Mouse (Mus musculus): ENCODE measurements around the gene Slc5a2. TPM values are rescaled to one million over a fixed set of nuclear protein-coding genes. Genes with fewer than 3 reads are reported as not detected.

Slc5a2 gene
- 0.16 TPM in 1 of 2 replicates, not detected in the other for polyA plus RNA-seq (2014; fragmentation: Nextera tagmentation; extraction: Ambion mirVana)

DNA sequence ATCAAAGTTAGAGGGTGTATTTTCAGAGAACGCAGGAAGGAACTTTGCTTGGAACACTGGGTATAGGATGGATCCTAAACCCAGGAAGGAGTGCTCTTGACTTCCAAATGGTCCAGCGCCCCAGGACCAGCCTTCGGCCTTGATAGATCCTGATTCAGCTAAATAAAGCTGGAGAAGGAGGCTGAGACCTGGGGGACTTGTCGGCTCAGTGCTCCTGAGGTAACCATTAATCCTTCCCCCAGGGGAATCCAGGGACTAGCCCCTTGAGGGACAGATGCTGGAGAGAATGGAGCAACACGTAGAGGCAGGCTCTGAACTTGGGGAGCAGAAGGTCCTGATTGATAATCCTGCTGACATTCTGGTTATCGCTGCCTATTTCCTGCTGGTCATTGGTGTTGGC is at the start of gene Slc5a2:
Slc5a2 (plus strand) TSS at position 247 of the 400 bp plus-strand sequence.
- no peak for DNase-seq (ENCODE audit: low spot score, missing footprints)
- Histone ChIP-seq H3K27me3 (ENCODE audit: control insufficient read depth, insufficient read depth, low read length) (no peaks in the 10 kb centered on the region), H3K4me3 (ENCODE audit: low read depth, low read length) (no peak within 1 kb of the TSS), H3K9me3 (ENCODE audit: control insufficient read depth, low read length) (no peaks in the 10 kb centered on the region), H3K27ac (ENCODE audit: low read depth, low read length) (no peak within 1 kb of the TSS), H3K4me1 (ENCODE audit: control insufficient read depth, insufficient read depth, low read length) (no peaks in the 10 kb centered on the region), H3K36me3 (ENCODE audit: control insufficient read depth, insufficient read depth, low read length) (no peaks in the 10 kb centered on the region), H3K9ac (ENCODE audit: low read length) (no peak within 1 kb of the TSS), H3K4me2 (no peak within 1 kb of the TSS)
- WGBS: 82% methylated on average over 6 of the region's 6 CpGs
- ATAC-seq (ENCODE audit: low FRiP score): no peak

DNA sequence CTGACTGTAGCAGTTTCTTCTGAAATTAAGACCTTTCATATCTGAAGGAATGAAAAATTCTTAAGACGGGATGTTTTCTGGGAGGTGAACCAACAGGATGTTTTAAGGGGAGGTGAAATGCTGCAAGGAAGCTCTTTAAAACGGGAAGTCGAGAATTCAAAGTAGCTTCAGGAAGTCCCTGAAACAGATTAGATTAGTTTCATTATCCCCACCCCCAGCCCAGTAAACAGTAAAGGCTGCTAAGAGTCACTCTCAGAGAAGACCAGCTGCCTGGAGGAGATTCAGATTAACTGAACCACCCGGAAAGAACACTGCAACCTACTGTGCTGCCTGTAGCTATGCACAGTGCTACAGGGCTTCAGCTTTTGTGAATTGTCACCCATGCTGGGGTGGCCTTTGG is 45.5 kb upstream of the Slc5a2 start:
- H3K4me2 ChIP-seq: no peak overlapping the region
- no peak overlapping the region for H3K27ac ChIP-seq (ENCODE audit: low read depth, low read length)
- no peak overlapping the region for H3K4me3 ChIP-seq (ENCODE audit: low read depth, low read length)
- ATAC-seq (ENCODE audit: low FRiP score) (no peak), DNase-seq (ENCODE audit: low spot score, missing footprints) (no peak)
- H3K9ac ChIP-seq (ENCODE audit: low read length): no peak overlapping the region
- H3K36me3 ChIP-seq (ENCODE audit: control insufficient read depth, insufficient read depth, low read length): no peaks in the 10 kb centered on the region
- no peaks in the 10 kb centered on the region for H3K9me3 ChIP-seq (ENCODE audit: control insufficient read depth, low read length)
- H3K4me1 ChIP-seq (ENCODE audit: control insufficient read depth, insufficient read depth, low read length): no peaks in the 10 kb centered on the region
- WGBS: 82% methylated on average over 4 of the region's 4 CpGs
- H3K27me3 ChIP-seq (ENCODE audit: control insufficient read depth, insufficient read depth, low read length): no peaks in the 10 kb centered on the region

DNA sequence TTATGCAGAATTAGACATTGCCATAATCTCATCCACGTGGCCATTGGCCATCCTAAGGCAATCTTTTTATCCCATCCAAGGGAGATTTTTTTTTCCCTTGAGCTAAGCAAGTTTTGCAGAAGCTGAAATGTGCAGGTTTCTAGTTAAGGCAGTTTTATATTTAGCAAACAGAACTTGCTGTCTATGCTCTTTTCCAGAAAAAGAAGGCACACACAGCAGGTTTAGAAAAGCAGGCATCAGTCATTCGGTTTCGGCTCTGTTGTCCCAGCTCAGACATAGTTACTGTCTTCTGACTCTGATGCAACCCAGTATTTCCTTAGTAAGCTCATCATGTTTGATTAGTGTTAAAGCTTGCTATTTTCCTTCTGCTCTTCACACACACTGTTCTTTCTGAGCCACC is 44.5 kb upstream of the Slc5a2 start:
- H3K36me3 ChIP-seq (ENCODE audit: control insufficient read depth, insufficient read depth, low read length): no peaks in the 10 kb centered on the region
- H3K4me3 ChIP-seq (ENCODE audit: low read depth, low read length): no peak overlapping the region
- ATAC-seq (ENCODE audit: low FRiP score) (no peak), DNase-seq (ENCODE audit: low spot score, missing footprints) (no peak)
- H3K9me3 ChIP-seq (ENCODE audit: control insufficient read depth, low read length): no peaks in the 10 kb centered on the region
- no peak overlapping the region for H3K4me2 ChIP-seq
- H3K27me3 ChIP-seq (ENCODE audit: control insufficient read depth, insufficient read depth, low read length): no peaks in the 10 kb centered on the region
- no peak overlapping the region for H3K9ac ChIP-seq (ENCODE audit: low read length)
- no peak overlapping the region for H3K27ac ChIP-seq (ENCODE audit: low read depth, low read length)
- 87% methylated on average over 3 of the region's 3 CpGs for WGBS
- H3K4me1 ChIP-seq (ENCODE audit: control insufficient read depth, insufficient read depth, low read length): no peaks in the 10 kb centered on the region

DNA sequence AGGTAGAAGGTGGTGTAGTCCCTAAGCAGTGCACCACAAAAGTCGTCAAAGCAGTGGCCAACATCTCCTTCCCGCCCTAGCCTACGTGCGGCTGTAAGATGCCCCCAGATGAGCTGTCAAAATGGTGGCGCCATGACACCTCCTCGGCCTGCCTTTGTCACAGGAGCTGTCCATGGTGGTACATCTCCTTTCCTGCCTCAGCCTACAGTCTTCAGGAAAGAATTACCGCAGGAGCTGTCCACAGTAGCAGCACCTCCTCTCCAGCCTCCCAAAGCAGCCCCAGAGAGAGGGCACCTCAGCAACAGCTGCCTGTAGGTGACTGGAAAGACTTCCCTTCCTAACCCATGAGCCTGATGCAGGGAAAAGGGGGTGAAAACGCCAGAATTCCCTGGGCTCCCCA is 33.7 kb upstream of the Slc5a2 start:
- ATAC-seq (ENCODE audit: low FRiP score) (no peak), DNase-seq (ENCODE audit: low spot score, missing footprints) (no peak)
- no peak overlapping the region for H3K9ac ChIP-seq (ENCODE audit: low read length)
- no peak overlapping the region for H3K4me3 ChIP-seq (ENCODE audit: low read depth, low read length)
- H3K9me3 ChIP-seq (ENCODE audit: control insufficient read depth, low read length): no peaks in the 10 kb centered on the region
- WGBS: 53% methylated on average over 8 of the region's 8 CpGs
- H3K36me3 ChIP-seq (ENCODE audit: control insufficient read depth, insufficient read depth, low read length): no peaks in the 10 kb centered on the region
- no peak overlapping the region for H3K27ac ChIP-seq (ENCODE audit: low read depth, low read length)
- 0 out of 2 replicates have a peak, but pooled peaks cover 1% of the 10 kb centered on the region for H3K4me1 ChIP-seq (ENCODE audit: control insufficient read depth, insufficient read depth, low read length)
- H3K27me3 ChIP-seq (ENCODE audit: control insufficient read depth, insufficient read depth, low read length): no peaks in the 10 kb centered on the region
- no peak overlapping the region for H3K4me2 ChIP-seq

DNA sequence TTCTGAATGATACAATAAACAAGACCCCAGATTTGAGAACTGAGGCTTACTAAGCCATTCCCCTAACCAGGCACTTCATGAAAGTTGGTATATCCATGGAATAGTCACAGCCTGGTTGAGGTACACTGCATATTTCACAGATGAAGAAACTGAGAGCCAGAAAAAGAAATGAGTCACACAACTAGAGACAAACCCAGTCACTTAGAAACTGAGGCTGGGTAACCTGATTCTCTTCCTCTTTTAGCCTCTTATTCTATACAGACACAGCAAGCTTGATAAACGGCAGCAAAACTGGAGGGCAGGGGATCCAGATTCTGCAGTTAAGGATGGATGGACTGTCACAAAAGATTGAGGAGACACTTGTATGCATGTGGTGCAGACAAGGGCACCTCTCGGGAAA is 30.7 kb upstream of the Slc5a2 start:
- Histone ChIP-seq H3K9me3 (ENCODE audit: control insufficient read depth, low read length) (no peaks in the 10 kb centered on the region), H3K4me1 (ENCODE audit: control insufficient read depth, insufficient read depth, low read length) (0 out of 2 replicates have a peak, but pooled peaks cover 3% of the 10 kb centered on the region), H3K4me2 (no peak overlapping the region), H3K27me3 (ENCODE audit: control insufficient read depth, insufficient read depth, low read length) (no peaks in the 10 kb centered on the region), H3K36me3 (ENCODE audit: control insufficient read depth, insufficient read depth, low read length) (no peaks in the 10 kb centered on the region), H3K27ac (ENCODE audit: low read depth, low read length) (no peak overlapping the region), H3K4me3 (ENCODE audit: low read depth, low read length) (no peak overlapping the region), H3K9ac (ENCODE audit: low read length) (no peak overlapping the region)
- 85% methylated on average over 2 of the region's 2 CpGs for WGBS
- ATAC-seq (ENCODE audit: low FRiP score) (no peak), DNase-seq (ENCODE audit: low spot score, missing footprints) (no peak)

DNA sequence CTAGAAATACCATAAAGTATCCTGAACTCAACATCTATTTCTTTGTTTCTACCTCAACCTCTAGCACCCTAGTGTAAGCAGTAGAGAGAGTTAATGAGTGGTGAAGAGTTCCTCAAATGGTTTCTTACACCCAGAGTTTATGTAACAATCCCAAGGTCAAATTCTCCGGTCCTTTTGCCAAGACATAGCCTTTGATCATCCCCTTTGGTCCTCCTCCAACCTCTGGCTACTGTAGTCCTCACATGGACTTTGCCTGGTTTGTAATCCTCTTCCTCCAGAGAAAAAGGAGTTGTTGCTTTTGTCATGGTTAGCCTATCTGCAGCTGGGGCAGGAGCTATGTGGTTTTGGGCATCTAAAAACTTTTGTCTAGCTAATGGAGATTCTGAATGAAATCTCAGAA is 30.0 kb upstream of the Slc5a2 start:
- ATAC-seq (ENCODE audit: low FRiP score) (no peak), DNase-seq (ENCODE audit: low spot score, missing footprints) (no peak)
- Histone ChIP-seq H3K4me1 (ENCODE audit: control insufficient read depth, insufficient read depth, low read length) (0 out of 2 replicates have a peak, but pooled peaks cover 3% of the 10 kb centered on the region), H3K9me3 (ENCODE audit: control insufficient read depth, low read length) (no peaks in the 10 kb centered on the region), H3K4me3 (ENCODE audit: low read depth, low read length) (no peak overlapping the region), H3K9ac (ENCODE audit: low read length) (no peak overlapping the region), H3K27me3 (ENCODE audit: control insufficient read depth, insufficient read depth, low read length) (no peaks in the 10 kb centered on the region), H3K4me2 (no peak overlapping the region), H3K36me3 (ENCODE audit: control insufficient read depth, insufficient read depth, low read length) (peaks cover 4% of the 10 kb centered on the region; the same call in 1 of the 2 replicates), H3K27ac (ENCODE audit: low read depth, low read length) (no peak overlapping the region)
- WGBS: 88% methylated on average over 1 of the region's 1 CpGs

DNA sequence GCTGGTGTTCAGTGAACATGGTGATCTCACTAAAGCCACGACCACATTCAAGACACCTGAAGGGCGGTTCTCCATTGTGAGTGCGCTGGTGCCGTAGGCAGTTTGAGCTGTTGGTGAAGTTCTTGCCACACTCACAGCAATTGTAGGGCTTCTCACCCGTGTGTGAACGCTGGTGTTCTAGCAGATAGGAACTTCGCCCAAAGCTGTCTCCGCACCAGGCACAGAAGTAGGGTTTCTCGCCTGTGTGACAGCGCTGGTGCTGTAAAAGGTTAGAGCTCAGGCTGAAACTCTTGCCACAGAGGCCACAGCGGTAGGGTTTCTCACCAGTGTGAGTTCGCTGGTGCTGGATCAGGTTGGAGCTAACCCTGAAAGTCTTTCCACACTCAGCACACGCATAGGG is 29.0 kb upstream of the Slc5a2 start:
- WGBS: 91% methylated on average over 13 of the region's 13 CpGs
- no peak overlapping the region for H3K27ac ChIP-seq (ENCODE audit: low read depth, low read length)
- ATAC-seq (ENCODE audit: low FRiP score) (no peak), DNase-seq (ENCODE audit: low spot score, missing footprints) (no peak)
- 0 out of 2 replicates have a peak overlapping the region, but pooled peaks have one; percentile 89 for H3K4me2 ChIP-seq
- no peak overlapping the region for H3K9ac ChIP-seq (ENCODE audit: low read length)
- no peaks in the 10 kb centered on the region for H3K9me3 ChIP-seq (ENCODE audit: control insufficient read depth, low read length)
- 0 out of 2 replicates have a peak, but pooled peaks cover 3% of the 10 kb centered on the region for H3K4me1 ChIP-seq (ENCODE audit: control insufficient read depth, insufficient read depth, low read length)
- no peaks in the 10 kb centered on the region for H3K27me3 ChIP-seq (ENCODE audit: control insufficient read depth, insufficient read depth, low read length)
- peaks cover 4% of the 10 kb centered on the region; the same call in 1 of the 2 replicates for H3K36me3 ChIP-seq (ENCODE audit: control insufficient read depth, insufficient read depth, low read length)
- no peak overlapping the region for H3K4me3 ChIP-seq (ENCODE audit: low read depth, low read length)

DNA sequence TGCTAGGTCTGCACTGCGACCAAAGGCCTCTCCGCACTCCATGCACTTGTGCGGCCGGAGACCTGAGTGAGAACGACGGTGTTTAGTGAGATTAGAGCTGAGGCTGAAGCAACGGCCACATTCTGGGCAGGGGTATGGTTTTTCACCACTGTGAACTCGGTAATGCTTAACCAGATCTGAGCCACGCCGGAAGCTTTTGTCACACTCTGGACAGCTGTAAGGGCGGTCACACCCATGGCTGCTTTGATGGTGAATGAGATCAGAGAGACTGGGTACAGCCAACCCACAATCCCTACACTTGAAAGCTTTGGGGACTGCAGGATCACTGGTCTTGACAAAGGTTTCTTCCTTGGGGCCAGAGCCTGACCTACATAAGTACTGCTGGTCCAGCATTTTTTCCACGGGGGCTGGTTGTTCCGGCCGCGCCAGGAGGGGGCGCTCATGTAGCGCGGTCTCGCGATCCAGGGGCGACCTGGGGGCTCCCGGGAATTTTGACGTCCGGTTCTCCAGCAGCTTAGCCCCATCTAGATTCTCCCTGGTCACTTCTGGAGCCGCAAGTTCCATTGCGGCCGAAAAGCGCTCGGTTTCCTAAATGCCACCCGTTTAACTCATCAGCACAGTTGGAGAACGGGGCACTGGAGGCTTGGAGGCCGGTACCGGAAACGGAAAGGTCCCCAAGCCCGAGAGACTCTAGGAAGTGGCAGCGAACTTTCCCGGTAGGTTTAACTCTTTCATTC is 28.4 kb upstream of the Slc5a2 start, which contains the start of gene Armc5:
Armc5 (plus strand) TSS at position 487 of the 737 bp plus-strand sequence.
- Histone ChIP-seq H3K36me3 (ENCODE audit: control insufficient read depth, insufficient read depth, low read length) (peaks cover 4% of the 10 kb centered on the region; the same call in 1 of the 2 replicates), H3K27me3 (ENCODE audit: control insufficient read depth, insufficient read depth, low read length) (no peaks in the 10 kb centered on the region), H3K27ac (ENCODE audit: low read depth, low read length) (peak within 1 kb of the TSS; percentile 91), H3K4me3 (ENCODE audit: low read depth, low read length) (peak within 1 kb of the TSS; percentile 72), H3K9me3 (ENCODE audit: control insufficient read depth, low read length) (no peaks in the 10 kb centered on the region), H3K9ac (ENCODE audit: low read length) (peak within 1 kb of the TSS; percentile 85), H3K4me2 (peak within 1 kb of the TSS; percentile 89), H3K4me1 (ENCODE audit: control insufficient read depth, insufficient read depth, low read length) (0 out of 2 replicates have a peak, but pooled peaks cover 3% of the 10 kb centered on the region)
- 26% methylated on average over 37 of the region's 37 CpGs for WGBS
- ATAC-seq (ENCODE audit: low FRiP score) (peak; percentile 16; the same call in 1 of the 2 replicates), DNase-seq (ENCODE audit: low spot score, missing footprints) (peak; percentile 99)

DNA sequence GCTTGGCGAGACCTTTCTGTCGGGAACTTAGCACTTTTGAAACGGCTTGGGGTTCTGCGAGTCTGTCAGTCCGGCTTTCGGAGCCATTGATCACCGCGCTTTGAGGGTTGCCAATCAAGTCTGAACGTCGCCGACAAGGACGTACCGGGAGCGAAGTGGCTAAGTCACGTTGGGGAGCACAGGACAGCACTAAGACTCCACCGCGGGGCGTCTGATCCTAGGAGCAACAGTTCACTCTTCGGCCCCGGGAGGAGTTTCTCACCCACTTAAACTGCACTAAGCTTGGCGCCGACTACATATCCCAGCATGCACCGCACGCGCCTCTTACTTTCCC is 27.9 kb upstream of the Slc5a2 start:
- DNase-seq (ENCODE audit: low spot score, missing footprints): no peak
- Histone ChIP-seq H3K4me2 (peak overlapping the region; percentile 89), H3K4me1 (ENCODE audit: control insufficient read depth, insufficient read depth, low read length) (0 out of 2 replicates have a peak, but pooled peaks cover 3% of the 10 kb centered on the region), H3K27me3 (ENCODE audit: control insufficient read depth, insufficient read depth, low read length) (no peaks in the 10 kb centered on the region), H3K27ac (ENCODE audit: low read depth, low read length) (peak overlapping the region; percentile 91; the same call in 1 of the 2 replicates), H3K9ac (ENCODE audit: low read length) (peak overlapping the region; percentile 85), H3K9me3 (ENCODE audit: control insufficient read depth, low read length) (no peaks in the 10 kb centered on the region), H3K36me3 (ENCODE audit: control insufficient read depth, insufficient read depth, low read length) (peaks cover 4% of the 10 kb centered on the region; the same call in 1 of the 2 replicates), H3K4me3 (ENCODE audit: low read depth, low read length) (peak overlapping the region; percentile 72)
- peak; percentile 49; the same call in 1 of the 2 replicates for ATAC-seq (ENCODE audit: low FRiP score)
- under 1% methylated on average over 25 of the region's 25 CpGs for WGBS
